Mouse (Mus musculus) layer of hippocampus, postnatal 36 days (tissue): Measurements from ENCODE around the gene Stat3. TPM values are rescaled to one million over a fixed set of nuclear protein-coding genes. Genes with fewer than 3 reads are reported as not detected.

Experiments
- DNase-seq, 2 experiments: peaks; one replicate each; pipeline ENCODE4 v3.0.0; 2022
- total RNA-seq, 2 experiments: library from RNA; stranded (reverse); gene quantifications; 2 replicates each; pipeline ENCODE4 v1.2.3; 2021

Gene Stat3
- total RNA-seq, 2 experiments from 2014 or later: 34.2 to 44.7 TPM

DNA sequence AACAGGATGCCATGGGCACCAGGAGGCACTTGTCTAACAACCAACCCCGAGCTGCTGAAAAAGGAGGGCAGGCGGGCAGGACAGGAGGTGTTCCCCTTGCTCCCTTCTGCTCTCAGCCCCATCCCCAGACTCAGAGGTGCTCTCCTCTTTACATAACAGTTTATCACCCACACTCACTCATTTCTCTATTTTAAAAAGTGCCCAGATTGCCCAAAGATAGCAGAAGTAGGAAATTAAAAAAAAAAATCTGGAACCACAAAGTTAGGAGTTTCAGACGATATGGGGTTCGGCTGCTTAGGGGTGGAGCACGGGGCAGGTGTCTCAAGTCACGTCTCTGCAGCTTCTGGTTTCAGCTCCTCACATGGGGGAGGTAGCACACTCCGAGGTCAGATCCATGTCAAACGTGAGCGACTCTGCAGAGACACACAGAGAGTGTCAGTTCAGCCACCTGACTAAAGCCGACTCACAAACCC is 51.0 kb downstream of the Stat3 start:
- DNase-seq: no peak

DNA sequence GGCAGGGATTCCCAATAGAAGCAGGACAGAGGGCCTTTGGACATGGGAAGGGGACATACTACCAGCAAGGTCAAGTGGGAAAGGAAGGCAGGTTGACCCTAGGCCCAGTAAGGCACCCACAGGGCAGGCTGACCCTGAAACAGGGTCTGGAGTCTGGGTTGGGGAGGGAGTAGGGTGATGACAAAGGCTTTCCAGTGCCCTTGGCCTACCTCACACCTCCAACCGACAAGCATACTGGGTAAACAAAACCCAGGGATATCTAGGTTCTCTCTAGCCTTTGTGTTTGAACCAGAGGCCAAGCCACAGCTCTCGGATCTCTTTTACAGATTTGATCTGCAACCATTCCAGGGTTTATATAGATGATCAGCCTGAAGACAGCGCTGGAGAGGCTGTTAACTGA is 51.6 kb downstream of the Stat3 start:
- no peak for DNase-seq

DNA sequence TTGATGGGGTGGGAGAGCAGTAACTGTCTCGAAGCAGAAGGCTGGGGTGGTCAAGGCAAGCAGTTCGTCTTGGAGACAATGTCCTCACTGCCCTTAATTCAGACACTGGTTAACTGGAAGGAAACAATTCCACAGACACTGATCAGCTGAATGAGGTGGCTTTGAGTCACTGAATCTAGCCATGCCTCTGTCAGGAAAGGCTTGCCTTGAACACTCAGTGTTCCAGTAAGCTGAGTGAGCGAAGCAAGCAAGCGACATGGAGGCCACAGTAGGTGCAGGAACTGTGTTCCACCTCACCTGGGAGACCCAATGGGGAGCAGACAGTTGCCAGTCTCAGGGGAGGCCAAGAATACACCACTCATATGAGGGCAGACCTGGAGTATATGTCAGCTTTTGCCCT is 52.1 kb downstream of the Stat3 start:
- no peak for DNase-seq

DNA sequence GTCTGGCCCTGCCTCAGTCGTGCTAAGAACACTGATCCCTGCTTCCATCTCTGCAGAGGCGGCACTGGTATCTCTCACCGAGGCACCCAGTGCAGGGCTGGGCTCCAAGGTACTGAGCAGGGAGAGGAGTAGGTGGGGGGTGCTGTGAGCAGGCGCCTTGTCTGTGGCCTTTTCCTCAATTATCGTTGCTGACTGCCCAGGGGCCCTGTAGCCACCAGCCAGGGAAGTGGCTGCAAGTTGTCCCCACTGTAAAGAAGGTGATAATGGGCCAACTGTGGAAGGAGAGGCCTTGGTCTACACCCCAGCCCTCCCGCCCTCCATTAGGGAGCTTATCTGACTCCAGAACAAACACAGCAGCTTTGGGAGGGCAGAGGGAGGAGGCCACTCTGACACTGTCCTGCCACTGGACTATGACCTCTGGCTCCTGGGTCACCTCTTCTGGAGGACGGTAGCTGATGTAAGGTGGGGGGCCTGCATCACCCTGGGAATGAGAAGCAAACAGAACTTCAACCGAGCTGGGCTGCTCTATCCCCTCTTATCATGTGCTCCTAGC is 53.1 kb downstream of the Stat3 start:
- no peak for DNase-seq

DNA sequence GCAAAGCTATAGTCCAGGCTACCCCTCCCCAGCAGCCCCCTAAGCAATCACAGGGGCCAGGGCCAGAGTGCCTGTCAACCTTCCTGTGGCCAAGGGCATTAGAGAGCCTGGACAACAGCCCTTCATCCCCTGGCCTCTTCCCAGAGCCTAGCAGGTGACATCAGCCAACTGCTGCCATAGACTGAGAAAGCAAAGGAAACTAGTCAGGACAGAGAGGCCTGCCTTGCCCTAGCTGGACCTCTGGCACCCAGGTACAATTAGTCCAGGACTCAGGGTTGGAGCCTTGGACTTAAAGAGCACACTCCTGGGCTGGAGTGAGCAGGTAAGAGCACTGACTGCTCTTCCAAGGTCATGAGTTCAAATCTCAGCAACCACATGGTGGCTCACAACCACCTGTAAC is 53.9 kb downstream of the Stat3 start:
- no peak for DNase-seq

DNA sequence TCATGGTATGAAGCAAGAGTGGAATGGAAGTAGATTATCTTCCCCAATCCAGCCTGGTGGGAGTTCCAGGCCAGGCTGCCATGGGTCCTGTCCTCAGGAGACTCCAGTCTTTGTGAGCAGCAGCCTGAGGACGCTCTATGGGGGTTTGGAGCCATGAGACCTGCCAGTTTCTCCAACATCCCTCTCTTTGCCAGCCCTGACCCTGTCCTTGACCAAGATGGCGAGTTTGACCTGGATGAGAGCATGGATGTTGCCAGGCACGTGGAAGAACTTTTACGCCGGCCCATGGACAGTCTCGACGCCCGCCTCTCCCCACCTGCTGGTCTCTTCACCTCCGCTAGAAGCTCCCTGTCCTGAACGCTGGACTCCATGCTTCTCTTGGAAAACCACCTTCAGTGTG is 55.7 kb downstream of the Stat3 start:
- no peak for DNase-seq

DNA sequence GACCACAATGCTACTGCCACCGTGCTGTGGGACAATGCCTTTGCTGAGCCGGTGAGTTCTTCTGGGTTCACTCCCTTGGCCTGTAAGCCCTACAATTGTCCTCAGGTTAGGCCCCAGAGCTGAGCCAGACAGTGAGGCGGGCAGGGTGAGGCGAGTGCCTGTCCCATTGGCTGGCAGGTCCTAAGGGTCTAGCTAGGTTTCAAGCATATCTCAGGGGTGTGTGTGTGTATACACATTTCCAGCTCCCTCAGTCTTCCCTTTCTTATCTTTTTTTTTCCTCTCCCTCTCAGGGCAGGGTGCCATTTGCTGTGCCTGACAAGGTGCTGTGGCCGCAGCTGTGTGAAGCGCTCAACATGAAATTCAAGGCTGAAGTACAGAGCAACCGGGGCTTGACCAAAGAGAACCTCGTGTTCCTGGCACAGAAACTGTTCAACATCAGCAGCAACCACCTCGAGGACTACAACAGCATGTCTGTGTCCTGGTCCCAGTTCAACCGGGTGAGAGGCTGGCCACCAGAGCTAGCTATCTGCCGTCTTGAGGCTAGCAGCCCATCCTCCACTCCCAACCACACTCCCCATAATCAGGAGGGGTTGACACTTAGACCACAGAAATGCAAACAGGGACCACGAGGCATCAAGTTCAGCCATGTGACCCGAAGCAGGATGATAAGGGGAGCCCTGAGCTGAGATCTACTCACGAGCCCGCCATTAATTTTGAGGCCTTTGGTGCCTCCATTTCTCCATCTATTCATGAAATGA is 59.8 kb downstream of the Stat3 start:
- DNase-seq: no peak

DNA sequence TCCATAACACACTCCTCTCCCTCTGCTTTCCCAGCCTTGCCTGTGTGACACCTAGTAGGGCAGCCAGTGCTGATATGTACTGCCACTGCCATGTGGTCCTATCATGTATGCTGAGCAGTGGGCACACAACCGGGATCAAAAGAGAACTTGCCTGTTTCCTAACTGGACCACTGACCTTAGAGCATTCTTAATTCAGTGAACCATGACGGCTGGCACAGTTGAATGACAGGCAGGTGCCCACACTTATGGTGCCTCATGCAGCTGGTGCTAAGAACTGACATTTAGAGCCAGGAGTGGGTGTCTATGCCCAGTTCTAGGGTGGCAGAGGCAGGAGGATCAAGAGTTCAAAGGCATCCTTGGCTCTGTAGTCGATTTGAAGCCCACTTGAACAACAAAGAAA is 63.6 kb downstream of the Stat3 start:
- DNase-seq: no peak

DNA sequence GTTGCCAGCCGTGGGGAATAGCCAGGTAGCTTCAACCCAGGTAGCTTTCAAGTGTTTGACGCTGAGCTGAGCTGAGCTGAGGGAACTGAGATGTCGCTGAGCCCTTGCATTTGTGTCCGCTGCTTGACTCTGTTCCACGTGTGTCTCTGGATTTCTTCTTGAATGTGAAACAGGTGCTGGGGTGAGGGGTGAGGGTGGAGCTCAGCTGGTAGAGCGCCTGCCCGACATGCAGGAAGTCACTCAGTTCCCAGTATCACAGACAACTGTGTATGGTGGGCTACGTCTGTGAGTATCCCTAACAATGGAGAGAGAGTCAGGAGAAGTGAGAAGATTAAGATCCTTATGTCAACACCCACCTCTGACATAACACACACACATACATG is 68.4 kb downstream of the Stat3 start:
- DNase-seq: no peak

DNA sequence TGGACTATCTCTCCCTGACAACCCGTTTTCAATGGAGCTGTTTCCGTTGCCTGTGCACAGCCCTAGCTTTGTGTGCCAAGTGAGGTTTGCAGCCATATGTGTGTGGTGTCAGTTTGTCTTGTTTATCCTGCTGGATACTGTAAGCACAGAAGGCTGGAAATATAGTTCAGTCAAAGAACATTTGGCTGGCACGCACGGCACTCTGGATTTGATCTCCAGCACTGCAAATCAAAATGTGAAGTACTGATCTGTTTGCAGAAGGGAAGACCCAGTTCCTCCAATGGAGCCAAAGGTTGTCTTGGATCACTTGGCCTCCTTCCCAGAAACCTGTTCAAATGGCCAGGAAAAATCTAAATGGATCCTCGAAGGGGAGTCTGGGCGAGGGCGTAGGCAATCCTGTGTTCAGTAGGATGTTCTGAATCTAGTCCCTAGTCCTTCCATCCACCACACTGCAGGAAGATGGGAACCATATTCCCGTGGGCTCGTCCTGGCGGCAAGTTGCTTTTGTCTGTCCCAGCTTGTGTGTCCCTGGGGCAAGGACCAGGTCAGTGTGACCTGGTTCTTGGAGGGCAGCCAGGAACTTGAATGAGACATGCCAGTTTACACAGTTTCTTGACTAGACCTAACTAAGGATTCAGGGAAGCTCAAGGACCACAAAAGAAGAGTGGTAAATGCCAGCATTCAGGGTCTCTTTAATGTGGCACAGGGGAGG is 68.9 kb downstream of the Stat3 start:
- DNase-seq: peak; percentile 57 to 60

DNA sequence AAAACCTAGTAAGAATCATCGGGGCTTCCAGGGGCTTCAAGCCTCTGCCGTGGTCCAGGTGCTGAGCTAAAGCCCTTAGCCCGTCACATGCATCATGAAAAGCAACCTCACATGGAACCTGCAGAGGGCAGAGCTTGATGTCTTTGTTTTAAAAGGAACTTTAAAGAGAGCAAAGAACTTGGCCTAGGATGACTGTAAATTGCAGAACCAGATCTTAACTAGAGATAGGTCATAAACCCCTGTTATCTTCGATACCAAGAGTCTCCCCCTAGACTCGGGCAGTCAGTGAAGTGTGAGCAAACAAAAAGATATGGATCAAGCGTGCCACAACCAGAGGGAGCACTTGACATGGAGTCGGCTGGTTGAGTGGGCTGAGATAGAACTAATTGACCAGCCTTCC is 73.7 kb downstream of the Stat3 start:
- no peak for DNase-seq

DNA sequence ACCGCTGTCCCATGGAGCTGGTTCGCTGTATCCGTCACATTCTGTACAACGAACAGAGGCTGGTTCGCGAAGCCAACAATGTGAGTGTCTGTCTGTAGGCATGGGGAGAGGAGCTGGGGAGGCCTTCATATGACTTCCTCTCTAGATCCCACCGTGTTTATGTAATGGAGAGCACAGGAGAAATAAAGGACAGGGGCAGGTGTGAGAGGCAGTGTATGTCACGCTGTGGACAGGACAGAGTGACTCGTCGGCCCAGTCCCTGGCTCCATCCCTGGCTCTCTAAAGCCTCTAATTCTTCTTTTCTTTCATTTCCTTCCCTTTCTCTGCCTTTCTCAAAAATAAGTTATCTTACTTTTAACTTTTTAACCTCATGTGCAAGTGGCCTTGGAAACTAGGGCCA is 76.2 kb downstream of the Stat3 start:
- no peak for DNase-seq

DNA sequence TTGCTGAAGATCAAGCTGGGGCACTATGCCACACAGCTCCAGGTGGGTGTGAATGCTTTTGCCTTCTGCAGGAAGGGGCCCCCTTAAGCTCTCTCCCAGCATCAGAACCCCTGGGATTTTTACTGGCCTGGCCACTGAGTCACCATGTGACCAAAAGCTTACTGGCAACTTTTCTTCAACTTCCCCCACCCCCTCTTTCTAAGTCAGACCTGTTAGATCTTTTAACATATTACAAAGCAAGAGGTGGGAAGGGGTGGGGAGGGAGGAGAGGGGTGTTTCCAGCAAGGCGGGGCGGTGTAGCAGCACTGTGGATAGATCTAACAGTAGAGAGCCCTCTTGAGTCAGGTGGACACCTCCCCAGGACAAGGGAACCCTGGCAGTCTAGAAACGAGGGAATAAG is 77.5 kb downstream of the Stat3 start:
- DNase-seq: no peak

DNA sequence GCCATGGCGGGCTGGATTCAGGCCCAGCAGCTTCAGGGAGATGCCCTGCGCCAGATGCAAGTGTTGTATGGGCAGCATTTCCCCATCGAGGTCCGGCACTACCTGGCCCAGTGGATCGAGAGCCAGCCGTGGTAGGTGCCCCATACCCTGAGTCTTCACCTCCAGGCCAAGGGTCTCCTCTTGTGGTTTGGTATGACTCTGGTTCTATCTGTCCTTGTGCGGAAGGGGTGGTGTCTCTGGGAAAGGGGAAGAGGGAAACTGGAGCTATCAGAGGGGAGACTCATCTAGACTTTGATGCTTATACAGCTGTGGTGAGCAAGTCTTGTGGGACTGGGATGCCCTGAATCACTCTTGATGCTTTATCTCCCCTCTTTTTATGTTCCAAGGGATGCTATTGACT is 78.0 kb downstream of the Stat3 start:
- DNase-seq: no peak

DNA sequence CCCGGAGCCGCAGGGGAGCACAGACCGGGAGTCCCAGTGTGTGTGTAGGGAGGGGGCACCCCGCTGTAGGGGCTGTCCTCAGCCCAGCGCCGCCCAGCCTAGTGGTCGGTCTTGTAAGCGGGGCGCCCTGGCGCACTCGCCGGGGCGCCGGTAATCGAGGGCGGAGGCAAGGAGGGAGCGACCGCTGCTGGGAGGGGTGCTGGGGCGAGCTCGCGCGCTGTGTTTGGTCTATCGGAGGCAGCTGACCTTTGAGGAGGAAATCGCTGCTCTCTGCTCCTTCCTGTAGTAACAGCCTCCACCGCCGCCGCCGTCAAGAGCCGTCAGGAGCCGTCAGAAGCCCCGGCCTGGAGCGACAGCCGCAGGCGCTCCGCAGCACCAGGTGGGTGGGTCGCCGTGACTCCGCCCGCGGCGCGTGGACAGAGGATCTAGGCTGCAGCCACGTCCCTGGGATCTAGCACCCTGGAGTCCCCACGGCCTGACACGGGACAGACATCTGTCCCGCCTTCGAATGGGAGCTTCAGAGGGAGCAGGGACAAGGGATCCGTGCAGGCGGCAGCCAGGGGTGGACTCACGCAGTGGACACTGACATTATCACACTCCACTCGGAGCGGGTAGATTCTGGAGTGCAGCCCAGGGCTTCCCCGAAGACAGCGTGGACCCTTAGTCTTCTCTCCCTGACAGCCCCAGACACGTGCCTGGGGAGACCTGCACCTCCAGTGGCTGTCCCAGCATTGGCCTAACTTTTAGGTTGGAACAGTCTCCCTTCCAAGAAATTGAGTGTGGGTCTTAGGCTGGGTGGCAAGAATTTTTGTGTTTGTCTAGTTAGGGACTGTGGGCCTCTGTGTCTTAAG is 78.9 kb downstream of the Stat3 start:
- peak; percentile 9 to 30 for DNase-seq

DNA sequence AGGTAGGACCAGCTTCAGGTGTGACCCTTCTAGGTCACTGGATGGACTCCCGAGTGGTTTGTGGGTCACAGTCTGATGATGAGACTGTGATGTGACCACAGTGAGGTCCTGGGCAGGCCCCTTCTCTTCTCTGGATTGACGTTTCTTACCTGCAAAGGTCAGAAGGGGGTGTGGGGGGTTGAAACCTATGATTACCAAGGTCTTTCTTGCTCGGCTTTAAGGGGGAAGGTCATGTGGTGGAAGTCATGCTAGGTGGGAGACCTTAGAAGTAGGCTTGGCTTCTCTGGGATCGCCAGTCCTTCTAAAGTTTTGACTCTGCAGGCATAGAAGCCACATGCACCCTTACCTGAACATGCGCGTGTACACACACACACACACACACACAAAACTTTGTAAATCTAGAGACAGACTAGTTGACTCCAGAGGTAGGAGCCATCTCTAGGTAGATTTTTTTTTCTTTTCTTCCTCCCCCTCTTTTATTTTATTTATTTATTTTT is 79.7 kb downstream of the Stat3 start:
- no peak for DNase-seq

DNA sequence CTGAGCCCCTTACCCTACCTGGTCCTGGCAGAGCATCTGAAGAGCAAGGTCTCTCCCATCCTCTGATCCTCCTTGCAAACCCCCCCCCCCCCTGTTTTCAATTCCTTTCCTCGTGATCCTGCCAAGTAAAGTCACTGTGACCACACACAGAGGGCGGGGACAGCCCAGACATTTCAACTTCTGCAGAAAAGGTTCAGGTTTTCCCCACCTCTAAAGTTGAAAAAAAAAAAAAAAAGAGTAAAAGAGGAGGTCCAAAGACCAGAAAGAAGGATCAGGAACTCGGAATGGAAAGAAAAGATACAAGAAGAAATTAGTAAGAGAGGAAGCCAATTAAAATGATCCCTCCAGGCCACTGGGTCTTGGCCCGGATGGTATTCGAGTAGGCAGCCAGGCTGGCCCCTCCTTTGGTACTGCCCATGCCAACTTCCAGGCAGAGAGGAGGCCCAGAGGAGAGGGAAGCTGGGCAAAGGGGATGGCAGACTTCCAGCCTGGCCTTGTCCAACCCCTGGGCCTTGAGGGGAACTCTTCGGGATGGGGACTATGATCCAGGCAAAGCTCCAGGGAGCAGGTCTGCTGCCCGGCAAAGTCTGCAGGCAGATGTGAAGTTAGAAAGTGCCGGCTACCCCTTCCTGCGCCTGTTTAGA is 80.3 kb downstream of the Stat3 start, which contains the start of gene Stat5a:
TSS of gene Stat5a (plus strand) at position 417 of the 644 bp plus-strand sequence.
- peak; percentile 40 to 64 for DNase-seq

DNA sequence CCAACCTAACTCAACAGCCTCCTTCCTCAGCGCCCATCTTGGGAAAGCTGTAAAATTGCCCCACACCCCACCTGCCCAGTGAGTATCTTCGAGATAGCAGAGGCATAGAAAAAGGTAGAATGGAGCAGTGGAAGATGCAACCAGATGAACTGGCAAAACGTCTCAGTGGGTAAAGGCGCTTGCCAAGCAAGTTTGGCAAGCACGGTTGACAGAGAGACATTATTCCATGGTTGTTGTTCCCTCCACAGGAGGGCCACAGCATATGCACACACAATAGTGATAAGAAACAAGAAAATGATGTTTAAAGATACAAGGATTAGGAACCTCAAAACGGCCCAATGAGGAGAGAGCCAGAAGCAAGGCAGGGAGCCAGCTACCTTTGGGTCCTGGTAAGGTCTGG is 81.4 kb downstream of the Stat3 start:
- no peak for DNase-seq

DNA sequence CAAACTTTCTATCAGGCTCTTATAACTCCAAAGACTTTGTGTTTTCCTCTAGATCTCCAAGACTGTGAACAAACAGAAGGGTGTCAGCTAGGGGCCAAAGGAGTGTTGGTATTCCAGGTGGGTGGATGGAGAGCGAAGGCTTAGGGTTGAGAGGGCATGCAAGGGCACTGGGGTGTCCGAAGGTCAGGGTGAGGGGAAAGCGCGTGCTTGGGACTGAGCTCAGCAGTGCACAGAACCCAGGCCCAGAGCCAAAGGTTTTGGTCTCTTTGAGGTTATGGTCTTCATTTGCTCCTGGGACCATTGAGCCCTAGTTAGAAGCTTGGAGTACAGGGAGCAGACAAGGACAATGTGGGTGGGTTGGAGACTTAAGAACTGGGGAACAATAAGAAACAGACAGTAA is 84.2 kb downstream of the Stat3 start:
- DNase-seq: no peak

DNA sequence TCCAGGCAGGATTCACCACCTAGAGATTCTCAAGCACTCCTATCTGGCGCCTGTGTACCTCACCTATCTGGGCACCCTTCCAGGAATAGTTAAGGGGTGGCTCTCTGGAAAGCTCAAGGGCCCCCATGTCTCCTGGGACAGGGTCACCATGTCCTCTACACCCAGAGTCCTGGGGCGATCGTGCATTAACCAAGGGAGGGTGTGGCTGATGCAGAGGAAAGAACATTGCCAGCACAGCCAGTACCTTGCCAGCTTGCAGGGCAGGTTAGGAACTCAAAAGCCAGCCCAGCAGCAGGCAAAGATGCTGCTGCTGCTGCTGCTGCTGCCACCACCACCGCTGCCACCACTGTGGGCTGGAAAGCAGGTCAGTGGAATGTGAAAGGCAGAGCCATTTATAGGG is 85.1 kb downstream of the Stat3 start:
- DNase-seq: no peak

DNA sequence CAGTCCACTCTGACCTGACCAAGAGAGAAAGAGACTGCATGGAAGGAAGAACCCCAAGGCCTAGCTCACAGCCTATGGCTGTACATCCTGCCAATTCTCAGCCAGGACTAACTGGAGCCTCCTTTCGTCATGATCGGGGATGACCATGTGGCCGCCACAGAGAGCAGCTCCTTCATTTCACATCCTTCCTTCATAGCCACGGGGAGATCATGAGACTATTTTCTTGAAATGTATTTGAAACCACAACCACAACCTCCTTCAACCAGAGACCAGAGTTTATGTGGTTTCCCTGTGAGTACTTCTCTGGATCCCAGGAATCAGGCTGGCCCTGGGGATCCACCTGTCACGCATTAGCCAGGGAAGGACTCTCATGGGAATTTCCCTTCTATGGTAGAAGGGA is 86.3 kb downstream of the Stat3 start:
- DNase-seq: no peak

DNA sequence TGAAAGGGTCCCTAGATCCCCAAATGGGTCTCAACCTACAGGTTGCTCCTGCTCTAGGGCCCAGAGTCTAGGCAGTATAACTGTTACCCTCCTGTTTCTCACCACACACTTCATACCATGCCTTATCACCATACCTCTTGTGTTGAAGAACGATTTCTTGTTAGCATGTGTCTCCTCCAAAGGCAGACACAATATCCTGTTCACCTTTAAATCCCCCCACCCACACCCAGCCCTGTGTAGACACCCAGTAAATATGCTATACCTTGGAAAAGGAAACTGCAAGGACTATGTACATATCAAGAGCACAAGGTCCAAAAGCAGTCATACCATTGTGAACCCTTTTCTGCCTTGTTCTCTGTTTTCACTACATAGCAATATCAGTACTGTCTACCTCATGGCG is 87.3 kb downstream of the Stat3 start:
- no peak for DNase-seq
